Mouse (Mus musculus) cortical plate, adult 2 months (tissue): ENCODE measurements around the gene Baz2a. TPM values are rescaled to one million over a fixed set of nuclear protein-coding genes. Genes with fewer than 3 reads are reported as not detected.
"Not testable (repeated sequence)": the region's sequence is repeated elsewhere in the genome, so short reads cannot be mapped to it uniquely, and the experiment has no call there.

ENCODE experiments used
- H3K27ac ChIP-seq: fragments of 200-500 bp; 2 replicates; pipeline ENCODE4 v1.5.1; 2012; ENCODE audit warnings: low read length, control low read depth, inconsistent platforms; ENCODE audit not compliant: insufficient read depth
- H3K4me1 ChIP-seq: fragments of 200-500 bp; 2 replicates; pipeline ENCODE4 v1.6.1; 2011; ENCODE audit warnings: low read length; ENCODE audit not compliant: control insufficient read depth, insufficient read depth
- H3K4me3 ChIP-seq: fragments of 200-500 bp; 2 replicates; pipeline ENCODE4 v1.5.1; 2011; ENCODE audit warnings: mild to moderate bottlenecking, low read length, control low read depth; ENCODE audit not compliant: insufficient read depth
- CTCF ChIP-seq: fragments of 200-500 bp; IDR thresholded peaks from 2 replicates; pipeline ENCODE4 v1.5.1; 2011; ENCODE audit warnings: mild to moderate bottlenecking, control low read depth, low read length; ENCODE audit not compliant: insufficient read depth; ENCODE audit errors: extremely low read depth
- POLR2A ChIP-seq: fragments of 200-500 bp; IDR thresholded peaks from 2 replicates; pipeline ENCODE4 v1.6.1; 2011; ENCODE audit warnings: mild to moderate bottlenecking, low read length, control low read depth; ENCODE audit not compliant: insufficient read depth; ENCODE audit errors: extremely low read depth
- polyA plus RNA-seq: library from polyadenylated mRNA; depleted of rRNA; stranded (reverse); fragments of >200 nt; gene quantifications from 2 replicates; pipeline ENCODE4 v1.2.3, GENCODE M21; 2012; rRNA removed

Gene Baz2a
- 30.2 and 32.1 TPM in 2 replicates for polyA plus RNA-seq

- peak within 1 kb of the TSS; percentile 32; the same call in 1 of the 2 replicates for H3K27ac ChIP-seq
- TF ChIP-seq POLR2A: 0 out of 2 replicates have a peak, but pooled peaks have one; percentile 20
- no peak for TF ChIP-seq CTCF
- H3K4me3 ChIP-seq: peak within 1 kb of the TSS; percentile 72
- H3K4me1 ChIP-seq: peaks cover 10% of the 10 kb centered on the region
Observed at GRCm38 (mm10) chr10:128091564-128092505, at the start of gene Baz2a. Gene Baz2a, plus strand, starts transcription at chr10:128091577.

GRCm38 (mm10) chr10:128041636-128042035, 49.7 kb upstream of the Baz2a start:
- Histone ChIP-seq H3K4me3 (no peak overlapping the region), H3K27ac (no peak overlapping the region), H3K4me1 (peaks cover 7% of the 10 kb centered on the region; the same call in 1 of the 2 replicates)
- TF ChIP-seq CTCF: no peak
- TF ChIP-seq POLR2A: no peak

GRCm38 (mm10) chr10:128042466-128042865, 48.9 kb upstream of the Baz2a start:
- peaks cover 5% of the 10 kb centered on the region; the same call in 1 of the 2 replicates for H3K4me1 ChIP-seq
- H3K4me3 ChIP-seq: no peak overlapping the region
- TF ChIP-seq CTCF: no peak
- no peak for TF ChIP-seq POLR2A

GRCm38 (mm10) chr10:128043041-128043835, 48.1 kb upstream of the Baz2a start:
- Histone ChIP-seq H3K27ac (no peak overlapping the region), H3K4me3 (no peak overlapping the region), H3K4me1 (peaks cover 4% of the 10 kb centered on the region; the same call in 1 of the 2 replicates)
- TF ChIP-seq CTCF (no peak), POLR2A (no peak)

More at GRCm38 (mm10) chr10:128042466-128042865, 48.9 kb upstream of the Baz2a start:
- H3K27ac ChIP-seq: no peak overlapping the region

GRCm38 (mm10) chr10:128048157-128048556, 43.2 kb upstream of the Baz2a start:
- no peak for TF ChIP-seq CTCF
- TF ChIP-seq POLR2A: no peak
- Histone ChIP-seq H3K4me1 (no peaks in the 10 kb centered on the region; the same call in 1 of the 2 replicates), H3K4me3 (no peak overlapping the region), H3K27ac (no peak overlapping the region)

- no peak for TF ChIP-seq CTCF
- no peak for TF ChIP-seq POLR2A
- H3K4me3 ChIP-seq: no peak overlapping the region
- H3K4me1 ChIP-seq: no peaks in the 10 kb centered on the region; the same call in 1 of the 2 replicates
- no peak overlapping the region for H3K27ac ChIP-seq
Observed at GRCm38 (mm10) chr10:128049741-128050140, 41.6 kb upstream of the Baz2a start.

GRCm38 (mm10) chr10:128050355-128050754, 41.0 kb upstream of the Baz2a start:
- Histone ChIP-seq H3K4me3 (no peak overlapping the region), H3K27ac (no peak overlapping the region), H3K4me1 (no peaks in the 10 kb centered on the region)
- TF ChIP-seq CTCF (no peak), POLR2A (no peak)

- Histone ChIP-seq H3K27ac (no peak overlapping the region), H3K4me1 (no peaks in the 10 kb centered on the region), H3K4me3 (no peak overlapping the region)
- TF ChIP-seq CTCF (no peak), POLR2A (no peak)
Observed at GRCm38 (mm10) chr10:128051589-128051988, 39.8 kb upstream of the Baz2a start.

GRCm38 (mm10) chr10:128052136-128052535, 39.2 kb upstream of the Baz2a start:
- H3K4me3 ChIP-seq, H3K27ac ChIP-seq, H3K4me1 ChIP-seq: not testable (repeated sequence)

- TF ChIP-seq CTCF (no peak), POLR2A (no peak)
- Histone ChIP-seq H3K4me1 (peaks cover 2% of the 10 kb centered on the region; the same call in 1 of the 2 replicates), H3K27ac (no peak overlapping the region), H3K4me3 (no peak overlapping the region)
Observed at GRCm38 (mm10) chr10:128053001-128053400, 38.4 kb upstream of the Baz2a start.
